Mouse (Mus musculus): ENCODE measurements around the gene Slc25a13.

DNA sequence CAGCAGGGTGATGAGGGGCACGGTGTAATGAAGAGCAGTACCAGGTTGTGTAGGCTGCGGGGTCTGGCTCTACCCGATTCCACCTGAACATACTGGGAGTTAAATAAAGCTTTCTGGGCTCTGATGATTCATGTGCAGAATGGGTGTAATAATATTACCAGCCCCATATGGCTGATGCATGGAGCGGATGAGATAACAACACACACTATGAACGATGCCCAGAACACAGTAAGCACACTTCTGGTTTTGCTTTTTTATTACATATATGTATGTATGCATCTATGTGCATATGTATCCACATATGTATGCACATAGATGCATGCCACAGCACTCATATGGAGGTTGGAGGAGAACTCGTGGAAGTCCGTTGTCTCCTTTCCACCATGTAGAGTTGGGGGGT is 34.8 kb downstream of the Slc25a13 start:
- no peak for TF ChIP-seq POLR2A (IDR thresholded peaks at IDR 0.05; ENCODE audit: insufficient read depth, low read depth, low read length)
- TF ChIP-seq EP300 (IDR thresholded peaks at IDR 0.05; ENCODE audit: insufficient read depth, low read depth, low read length) = no peak
- TF ChIP-seq CTCF (IDR thresholded peaks at IDR 0.05) = no peak

All from heart, adult 2 months (tissue).